Mouse (Mus musculus) limb, embryonic 14.5 days (tissue): ENCODE measurements at regions not wholly inside any gene's neighbourhood (a gene's known extent, or its start where the extent isn't known, plus 50 kb on each side); places are given as distances from the start of the nearest gene placed in this dataset.

Experiments
- ATAC-seq: fragments of 200-750 bp; cut with Nextera tagmentation; 2 replicates; pipeline ENCODE4 v1.8.0; 2017; ENCODE audit warnings: low read depth, moderate number of reproducible peaks, moderate TSS enrichment; ENCODE audit not compliant: low FRiP score
- DNase-seq: peaks from one replicate; pipeline ENCODE4 v3.0.0-alpha.2; 2015; ENCODE audit warnings: low spot score
- H3K27ac ChIP-seq: fragments of 300-500 bp; sonication (generic); replicated peaks from 2 replicates; pipeline ENCODE4 v1.5.1; 2014; ENCODE audit warnings: low read depth, mild to moderate bottlenecking, low read length, moderate library complexity, mixed read lengths
- H3K27me3 ChIP-seq: fragments of 300-500 bp; sonication (generic); 2 replicates; pipeline ENCODE4 v1.6.1; 2014; ENCODE audit warnings: low read length, mixed read lengths; ENCODE audit not compliant: control insufficient read depth, insufficient read depth
- H3K36me3 ChIP-seq: fragments of 300-500 bp; sonication (generic); 2 replicates; pipeline ENCODE4 v1.6.1; 2014; ENCODE audit warnings: mild to moderate bottlenecking, low read length, moderate library complexity, mixed read lengths; ENCODE audit not compliant: control insufficient read depth, insufficient read depth
- H3K4me1 ChIP-seq: fragments of 300-500 bp; sonication (generic); 2 replicates; pipeline ENCODE4 v1.6.1; 2014; ENCODE audit warnings: antibody characterized with exemption, low read length, mixed read lengths; ENCODE audit not compliant: control insufficient read depth, insufficient read depth
- H3K4me2 ChIP-seq: fragments of 300-500 bp; sonication (generic); replicated peaks from 2 replicates; pipeline ENCODE4 v1.6.1; 2014; ENCODE audit warnings: low read depth, mild to moderate bottlenecking, low read length, moderate library complexity; ENCODE audit not compliant: severe bottlenecking
- H3K4me3 ChIP-seq: fragments of 300-500 bp; sonication (generic); replicated peaks from 2 replicates; pipeline ENCODE4 v1.5.1; 2014; ENCODE audit warnings: low read length
- H3K9ac ChIP-seq: fragments of 300-500 bp; sonication (generic); 2 replicates; pipeline ENCODE4 v1.6.1; 2014; ENCODE audit warnings: mild to moderate bottlenecking, low read depth, low read length, moderate library complexity; ENCODE audit not compliant: severe bottlenecking
- H3K9me3 ChIP-seq: fragments of 300-500 bp; sonication (generic); 2 replicates; pipeline ENCODE4 v1.6.1; 2016; ENCODE audit warnings: low read length; ENCODE audit not compliant: control insufficient read depth
- POLR2A ChIP-seq: fragments of 200-500 bp; IDR thresholded peaks from 2 replicates; pipeline ENCODE4 v1.8.0; 2012; ENCODE audit warnings: inconsistent platforms, mild to moderate bottlenecking, moderate library complexity, borderline replicate concordance; ENCODE audit not compliant: insufficient read depth, insufficient read length; ENCODE audit errors: extremely low read depth
- WGBS: fragments of 180-500 bp; shearing (Covaris S2); extraction: QIAGEN DNeasy Blood & Tissue Kit; methylation state at CpG from one replicate; pipeline ENCODE4 v1.1.7; 2014; 5-methylcytosine and 5-hydroxymethylcytosine counted together

DNA sequence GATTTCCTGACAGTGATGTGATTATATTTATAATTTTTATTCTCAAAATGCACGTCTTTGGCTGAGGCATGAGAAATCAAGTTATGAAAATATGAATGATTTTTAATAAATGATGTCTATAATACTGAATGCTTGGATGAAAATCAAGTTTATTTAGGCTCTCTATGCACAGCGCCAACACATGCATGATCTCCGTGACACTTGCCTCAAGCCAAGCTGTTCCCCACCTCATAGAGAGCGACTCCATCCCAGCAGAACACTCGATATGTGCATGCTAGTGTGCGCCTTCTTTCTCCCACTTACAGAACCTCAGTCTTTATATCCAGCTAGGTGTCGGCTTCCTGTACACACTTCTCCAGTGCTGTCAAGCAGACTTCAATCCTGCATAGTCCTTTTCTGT is 139.8 kb upstream of the Gm9833 start:
- H3K4me3 ChIP-seq: no peak overlapping the region
- H3K9ac ChIP-seq: no peak overlapping the region
- no peak for ATAC-seq
- H3K27me3 ChIP-seq: no peaks in the 10 kb centered on the region
- no peak for DNase-seq
- no peak overlapping the region for H3K4me2 ChIP-seq
- 72% methylated on average over 7 of the region's 7 CpGs for WGBS
- no peaks in the 10 kb centered on the region for H3K36me3 ChIP-seq
- no peaks in the 10 kb centered on the region for H3K4me1 ChIP-seq
- H3K9me3 ChIP-seq: no peaks in the 10 kb centered on the region
- no peak overlapping the region for H3K27ac ChIP-seq
- no peak for TF ChIP-seq POLR2A

DNA sequence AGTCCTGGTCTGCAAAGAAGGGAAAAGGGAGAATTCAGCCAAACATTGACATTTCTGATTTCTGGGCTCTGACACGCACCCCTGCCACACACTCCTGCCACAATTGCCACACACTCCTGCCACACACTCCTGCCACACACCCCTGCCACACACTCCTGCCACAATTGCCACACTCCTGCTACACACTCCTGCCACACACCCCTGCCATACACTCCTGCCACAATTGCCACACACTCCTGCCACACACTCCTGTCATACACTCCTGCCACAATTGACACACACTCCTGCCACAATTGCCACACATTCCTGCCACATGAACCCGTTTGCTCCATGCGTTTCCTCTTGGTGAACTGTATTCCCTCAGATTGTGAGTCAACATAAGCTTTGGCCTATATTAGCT is 130.0 kb upstream of the Gm9833 start:
- no peaks in the 10 kb centered on the region for H3K36me3 ChIP-seq
- H3K4me1 ChIP-seq: no peaks in the 10 kb centered on the region
- no peak overlapping the region for H3K4me2 ChIP-seq
- DNase-seq: no peak
- no peaks in the 10 kb centered on the region for H3K9me3 ChIP-seq
- H3K9ac ChIP-seq: no peak overlapping the region
- ATAC-seq: no peak
- H3K4me3 ChIP-seq: no peak overlapping the region
- H3K27ac ChIP-seq: no peak overlapping the region
- WGBS: 93% methylated on average over 3 of the region's 3 CpGs
- no peaks in the 10 kb centered on the region for H3K27me3 ChIP-seq
- TF ChIP-seq POLR2A: no peak

DNA sequence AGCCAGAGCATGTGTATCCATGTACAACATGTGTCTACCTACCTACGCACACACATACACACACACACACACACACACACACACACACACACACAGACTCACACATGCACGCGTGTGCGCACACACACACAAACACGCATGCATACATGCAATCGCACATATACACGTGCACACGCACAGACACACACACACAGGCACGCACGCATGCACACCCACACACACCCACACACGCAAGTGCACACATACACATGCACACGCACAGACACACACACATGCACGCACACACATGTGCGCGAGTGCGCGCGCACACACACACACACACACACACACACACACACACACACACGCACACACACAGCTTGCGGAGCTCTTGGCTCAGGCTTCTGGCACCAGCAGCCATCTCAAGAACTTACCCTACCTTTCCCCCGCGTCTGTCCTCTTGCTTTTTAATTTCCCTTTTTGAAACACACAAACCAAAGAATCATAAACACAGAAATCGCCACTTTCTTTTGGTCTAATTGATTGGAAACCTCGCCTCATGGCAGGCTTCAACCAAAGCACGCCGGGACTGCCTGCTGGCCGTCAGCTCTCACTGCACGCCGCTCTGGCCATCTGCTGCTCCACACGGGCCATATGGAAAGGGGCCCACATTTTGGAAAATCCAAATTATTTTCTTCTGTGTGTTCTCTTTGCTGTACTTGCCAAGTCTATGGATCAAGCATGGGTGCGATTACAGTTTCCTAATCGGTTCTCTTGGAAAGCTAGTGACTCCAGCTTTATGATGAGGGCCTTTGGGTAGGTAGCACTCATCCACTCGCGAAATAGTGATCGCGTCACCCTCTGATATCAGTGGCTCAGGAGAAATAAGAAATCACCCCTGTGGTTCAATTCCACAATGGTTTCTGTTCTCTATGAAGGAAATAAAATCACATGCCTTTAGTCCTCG is 127.9 kb upstream of the Gm9833 start:
- Histone ChIP-seq H3K4me1 (no peaks in the 10 kb centered on the region), H3K4me3 (no peak overlapping the region), H3K9ac (no peak overlapping the region), H3K27me3 (no peaks in the 10 kb centered on the region), H3K4me2 (no peak overlapping the region), H3K36me3 (no peaks in the 10 kb centered on the region), H3K27ac (no peak overlapping the region), H3K9me3 (no peaks in the 10 kb centered on the region)
- no peak for ATAC-seq
- 84% methylated on average over 36 of the region's 37 CpGs for WGBS
- no peak for TF ChIP-seq POLR2A
- no peak for DNase-seq

- no peak overlapping the region for H3K4me2 ChIP-seq
- 52% methylated on average over 7 of the region's 7 CpGs for WGBS
- H3K27ac ChIP-seq: no peak overlapping the region
- H3K9me3 ChIP-seq: no peaks in the 10 kb centered on the region
- no peaks in the 10 kb centered on the region for H3K36me3 ChIP-seq
- DNase-seq: peak; percentile 20
- no peaks in the 10 kb centered on the region for H3K27me3 ChIP-seq
- no peak overlapping the region for H3K9ac ChIP-seq
- no peak overlapping the region for H3K4me3 ChIP-seq
- ATAC-seq: no peak
- TF ChIP-seq POLR2A: no peak
- no peaks in the 10 kb centered on the region for H3K4me1 ChIP-seq
Measured at GRCm38 (mm10) chr3:9960696-9961095, 127.2 kb upstream of the Gm9833 start.
